Mouse (Mus musculus) CD4-positive helper T cell, adult 2 months (primary cell): ENCODE data around the gene Tmem212.

Experiments used
- DNase-seq: peaks from one replicate; pipeline ENCODE4 v3.0.0-alpha.2; 2012; ENCODE audit warnings: low read depth, missing footprints, low spot score

The Tmem212 gene

GRCm38 (mm10) chr3:27899012-27899726 is 3.0 kb upstream of the Tmem212 start:
- no peak for DNase-seq

GRCm38 (mm10) chr3:27898178-27898577 is 2.0 kb upstream of the Tmem212 start:
- DNase-seq, result no peak

GRCm38 (mm10) chr3:27886578-27886977 is 9.6 kb downstream of the Tmem212 start:
- DNase-seq, result no peak

GRCm38 (mm10) chr3:27885585-27885984 is 10.6 kb downstream of the Tmem212 start:
- DNase-seq, result no peak

- DNase-seq, result no peak
Observed at GRCm38 (mm10) chr3:27881897-27882835, 14.0 kb downstream of the Tmem212 start.

- no peak for DNase-seq
Observed at GRCm38 (mm10) chr3:27878854-27879610, 17.1 kb downstream of the Tmem212 start.

GRCm38 (mm10) chr3:27873268-27874073 is 22.7 kb downstream of the Tmem212 start:
- no peak for DNase-seq

GRCm38 (mm10) chr3:27872429-27872828 is 23.7 kb downstream of the Tmem212 start:
- no peak for DNase-seq

- DNase-seq, result no peak
Observed at GRCm38 (mm10) chr3:27871891-27872290, 24.3 kb downstream of the Tmem212 start.

GRCm38 (mm10) chr3:27871371-27871770 is 24.8 kb downstream of the Tmem212 start:
- DNase-seq, result no peak

- no peak for DNase-seq
Observed at GRCm38 (mm10) chr3:27868681-27869080, 27.5 kb downstream of the Tmem212 start.

- no peak for DNase-seq
Observed at GRCm38 (mm10) chr3:27867731-27868130, 28.4 kb downstream of the Tmem212 start.

GRCm38 (mm10) chr3:27862821-27863740 is 33.1 kb downstream of the Tmem212 start:
- no peak for DNase-seq

- no peak for DNase-seq
Observed at GRCm38 (mm10) chr3:27861601-27862000, 34.6 kb downstream of the Tmem212 start.

GRCm38 (mm10) chr3:27861086-27861485 is 35.1 kb downstream of the Tmem212 start:
- no peak for DNase-seq

- DNase-seq, result no peak
Observed at GRCm38 (mm10) chr3:27859161-27859561, 37.0 kb downstream of the Tmem212 start.

- no peak for DNase-seq
Observed at GRCm38 (mm10) chr3:27858441-27859115, 37.6 kb downstream of the Tmem212 start.

- DNase-seq, result no peak
Observed at GRCm38 (mm10) chr3:27856288-27856687, 39.9 kb downstream of the Tmem212 start.

GRCm38 (mm10) chr3:27854431-27855180 is 41.6 kb downstream of the Tmem212 start:
- no peak for DNase-seq
